Mouse (Mus musculus) olfactory bulb, adult 2 months (tissue): ENCODE data around the gene Gm49373.

Experiments
- CTCF ChIP-seq: fragments of 200-500 bp; IDR thresholded peaks from 2 replicates; pipeline ENCODE4 v1.5.1; 2012; ENCODE audit warnings: low read depth, mild to moderate bottlenecking, low read length, moderate library complexity; ENCODE audit not compliant: insufficient read depth
- POLR2A ChIP-seq: fragments of 200-500 bp; IDR thresholded peaks from 2 replicates; pipeline ENCODE4 v1.6.1; 2012; ENCODE audit warnings: mild to moderate bottlenecking, low read depth, low read length, moderate library complexity; ENCODE audit not compliant: insufficient read depth

DNA sequence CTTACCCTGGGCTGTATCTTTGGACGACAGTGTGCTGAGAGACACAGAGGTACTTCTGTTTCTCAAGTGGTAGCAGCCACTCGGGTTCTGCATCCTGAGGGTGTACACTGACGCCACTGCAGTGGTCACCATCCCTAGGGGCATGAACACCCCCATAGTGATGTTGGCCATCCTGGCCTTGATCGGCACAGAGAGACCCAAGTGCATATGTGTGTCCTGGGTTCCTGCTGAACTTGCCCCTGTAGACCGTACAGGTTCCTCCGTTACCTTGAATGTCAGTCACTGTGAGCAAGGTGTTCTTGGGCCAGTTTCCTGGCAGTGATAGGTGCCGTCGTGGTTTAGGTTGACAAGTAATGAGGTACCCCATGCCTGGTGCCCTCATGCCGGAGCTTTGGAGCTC lies 20.5 kb upstream of the Gm49373 start:
- TF ChIP-seq CTCF (no peak), POLR2A (no peak)
